Mouse (Mus musculus) hindbrain, embryonic 14.5 days (tissue): Measurements from ENCODE around the gene Aco2. TPM values are rescaled to one million over a fixed set of nuclear protein-coding genes. Genes with fewer than 3 reads are reported as not detected.

ENCODE experiments used
- ATAC-seq: fragments of 200-750 bp; cut with Nextera tagmentation; 2 replicates; pipeline ENCODE4 v1.8.0; 2017; ENCODE audit warnings: moderate number of reproducible peaks, mild to moderate bottlenecking, moderate TSS enrichment, moderate library complexity; ENCODE audit not compliant: low FRiP score
- DNase-seq: peaks from one replicate; pipeline ENCODE4 v3.0.0-alpha.2; 2015; ENCODE audit warnings: low spot score
- H3K27ac ChIP-seq: fragments of 300-500 bp; sonication (generic); 2 replicates; pipeline ENCODE4 v1.5.1; 2014; ENCODE audit warnings: mild to moderate bottlenecking, moderate library complexity
- H3K27me3 ChIP-seq: fragments of 300-500 bp; sonication (generic); 2 replicates; pipeline ENCODE4 v1.6.1; 2014; ENCODE audit warnings: mild to moderate bottlenecking, low read length, mixed read lengths; ENCODE audit not compliant: control insufficient read depth, insufficient read depth
- H3K36me3 ChIP-seq: fragments of 300-500 bp; sonication (generic); replicated peaks from 2 replicates; pipeline ENCODE4 v1.6.1; 2014; ENCODE audit not compliant: control insufficient read depth, insufficient read depth
- H3K4me1 ChIP-seq: fragments of 300-500 bp; sonication (generic); replicated peaks from 2 replicates; pipeline ENCODE4 v1.6.1; 2014; ENCODE audit warnings: antibody characterized with exemption, low read length, mixed read lengths; ENCODE audit not compliant: control insufficient read depth, insufficient read depth
- H3K4me2 ChIP-seq: fragments of 300-500 bp; sonication (generic); replicated peaks from 2 replicates; pipeline ENCODE4 v1.6.1; 2014; ENCODE audit warnings: mild to moderate bottlenecking, moderate library complexity
- H3K4me3 ChIP-seq: fragments of 300-500 bp; sonication (generic); replicated peaks from 2 replicates; pipeline ENCODE4 v1.5.1; 2014; ENCODE audit warnings: mild to moderate bottlenecking, low read length
- H3K9ac ChIP-seq: fragments of 300-500 bp; sonication (generic); 2 replicates; pipeline ENCODE4 v1.6.1; 2014
- H3K9me3 ChIP-seq: fragments of 300-500 bp; sonication (generic); 2 replicates; pipeline ENCODE4 v1.6.1; 2016; ENCODE audit warnings: low read length; ENCODE audit not compliant: control insufficient read depth
- WGBS: fragments of 180-500 bp; shearing (Covaris S2); extraction: QIAGEN DNeasy Blood & Tissue Kit; methylation state at CpG from one replicate; pipeline ENCODE4 v1.1.7; 2014; 5-methylcytosine and 5-hydroxymethylcytosine counted together
- polyA plus RNA-seq: library from polyadenylated mRNA; unstranded; fragments of >200 nt; fragmentation: Nextera tagmentation; extraction: Ambion mirVana; gene quantifications from 2 replicates; pipeline ENCODE4 v1.2.1, GENCODE M21; 2014

The Aco2 gene
- polyA plus RNA-seq, 1 experiment from 2014 or later: 252 TPM

- WGBS: 85% methylated on average over 11 of the region's 11 CpGs
- DNase-seq: no peak
- H3K4me1 ChIP-seq: peaks cover 26% of the 10 kb centered on the region
- H3K4me3 ChIP-seq: peak overlapping the region; percentile 71
- peak overlapping the region; percentile 75 for H3K9ac ChIP-seq
- no peaks in the 10 kb centered on the region for H3K9me3 ChIP-seq
- no peaks in the 10 kb centered on the region for H3K27me3 ChIP-seq
- peak overlapping the region; percentile 76 for H3K4me2 ChIP-seq
- no peak for ATAC-seq
- no peak overlapping the region for H3K27ac ChIP-seq
- H3K36me3 ChIP-seq: no peaks in the 10 kb centered on the region; the same call in 1 of the 2 replicates
These were observed 52.8 kb downstream of the Aco2 start for GRCm38 (mm10) chr15:81924933-81925332.

DNA sequence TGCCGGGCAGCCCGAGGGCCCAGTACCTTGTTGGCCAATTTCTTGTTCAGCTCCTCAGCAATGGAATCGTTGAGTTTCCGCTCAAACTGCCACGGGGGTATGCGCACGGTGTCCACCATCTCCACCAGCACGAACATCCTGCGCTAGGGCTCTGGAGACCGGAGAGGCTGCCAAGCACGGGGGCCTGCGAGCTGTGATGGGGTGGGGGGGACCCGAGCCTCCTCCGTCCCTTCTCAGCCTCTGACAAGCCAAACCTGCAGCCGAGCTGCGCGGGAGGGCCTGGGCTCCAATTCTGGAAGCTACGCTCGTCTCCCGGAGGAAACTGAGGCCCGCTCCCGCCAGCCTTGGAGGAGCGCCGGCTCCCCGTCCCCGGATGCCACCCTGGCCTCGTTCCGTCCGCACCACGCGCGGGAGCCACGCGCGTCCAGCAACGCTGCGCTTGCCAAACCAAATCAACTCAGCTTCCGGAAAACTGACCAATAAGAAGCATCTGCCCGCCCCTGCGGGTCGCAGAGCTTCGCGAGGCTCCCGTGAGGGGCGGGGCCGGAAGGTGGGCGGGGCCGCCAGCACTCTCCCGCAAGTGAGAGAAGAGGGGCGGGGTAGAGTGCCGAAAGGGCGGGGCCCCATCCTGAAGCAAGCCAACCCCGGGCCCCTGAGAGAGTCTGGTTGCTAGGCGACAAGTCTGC, 53.8 kb downstream of the Aco2 start, which contains the start of gene Polr3h:
Gene Polr3h, minus strand, starts transcription at position 481 of the 686 bp plus-strand sequence.
- peak within 1 kb of the TSS; percentile 71 for H3K4me3 ChIP-seq
- peaks cover 26% of the 10 kb centered on the region for H3K4me1 ChIP-seq

GRCm38 (mm10) chr15:81926446-81926822, 54.3 kb downstream of the Aco2 start:
- H3K27ac ChIP-seq: peak overlapping the region; percentile 88
- ATAC-seq: peak; percentile 67; the same call in 1 of the 2 replicates
- peak overlapping the region; percentile 76 for H3K4me2 ChIP-seq
- no peaks in the 10 kb centered on the region; the same call in 1 of the 2 replicates for H3K36me3 ChIP-seq
- peaks cover 26% of the 10 kb centered on the region for H3K4me1 ChIP-seq
- no peaks in the 10 kb centered on the region for H3K9me3 ChIP-seq
- H3K4me3 ChIP-seq: peak overlapping the region; percentile 71
- DNase-seq: no peak
- WGBS: 28% methylated on average over 9 of the region's 9 CpGs
- peak overlapping the region; percentile 30; the same call in 1 of the 2 replicates for H3K9ac ChIP-seq
- no peaks in the 10 kb centered on the region for H3K27me3 ChIP-seq

More for the DNA sequence above, 53.8 kb downstream of the Aco2 start, which contains the start of gene Polr3h:
- Histone ChIP-seq H3K9me3 (no peaks in the 10 kb centered on the region), H3K36me3 (no peaks in the 10 kb centered on the region; the same call in 1 of the 2 replicates), H3K27me3 (no peaks in the 10 kb centered on the region), H3K27ac (peak within 1 kb of the TSS; percentile 88), H3K9ac (peak within 1 kb of the TSS; percentile 75), H3K4me2 (peak within 1 kb of the TSS; percentile 76)
- DNase-seq (peak; percentile 97), ATAC-seq (peak; percentile 96)
- WGBS: under 1% methylated on average over 54 of the region's 54 CpGs

GRCm38 (mm10) chr15:81927741-81928140, 55.6 kb downstream of the Aco2 start:
- ATAC-seq (no peak), DNase-seq (no peak)
- Histone ChIP-seq H3K9me3 (no peaks in the 10 kb centered on the region), H3K9ac (no peak overlapping the region), H3K27me3 (no peaks in the 10 kb centered on the region), H3K4me1 (peaks cover 20% of the 10 kb centered on the region), H3K27ac (peak overlapping the region; percentile 88; the same call in 1 of the 2 replicates), H3K4me3 (no peak overlapping the region), H3K4me2 (no peak overlapping the region), H3K36me3 (no peaks in the 10 kb centered on the region)
- 42% methylated on average over 4 of the region's 4 CpGs for WGBS

DNA sequence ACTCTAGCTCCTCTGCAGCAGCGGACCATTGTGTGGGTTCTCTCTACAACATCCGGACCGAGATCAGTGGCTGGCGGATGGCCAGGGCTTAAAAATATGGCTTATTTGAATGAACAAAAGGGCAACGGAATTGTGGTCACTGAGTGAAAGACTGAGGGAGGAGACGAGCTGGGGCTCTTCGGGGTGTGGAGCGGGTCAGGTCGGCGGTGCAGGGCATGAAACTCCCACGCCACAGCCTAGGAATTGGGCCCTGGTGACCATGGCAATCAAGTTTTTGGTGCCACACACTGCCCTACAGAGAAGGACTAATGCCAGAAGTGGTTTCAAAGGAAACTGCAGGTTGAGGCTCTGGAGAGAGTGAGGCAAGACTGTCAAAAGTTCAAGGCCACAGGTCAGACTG, 56.2 kb downstream of the Aco2 start:
- Histone ChIP-seq H3K9ac (no peak overlapping the region), H3K9me3 (no peaks in the 10 kb centered on the region), H3K4me1 (peaks cover 20% of the 10 kb centered on the region), H3K4me2 (no peak overlapping the region), H3K36me3 (no peaks in the 10 kb centered on the region), H3K27me3 (no peaks in the 10 kb centered on the region), H3K4me3 (no peak overlapping the region), H3K27ac (peak overlapping the region; percentile 88; the same call in 1 of the 2 replicates)
- ATAC-seq (no peak), DNase-seq (no peak)
- WGBS: 32% methylated on average over 11 of the region's 11 CpGs

GRCm38 (mm10) chr15:81932951-81933470, 60.9 kb downstream of the Aco2 start:
- Histone ChIP-seq H3K9me3 (no peaks in the 10 kb centered on the region), H3K36me3 (no peaks in the 10 kb centered on the region), H3K4me2 (no peak overlapping the region), H3K9ac (no peak overlapping the region), H3K27ac (no peak overlapping the region), H3K4me3 (no peak overlapping the region), H3K4me1 (peaks cover under 1% of the 10 kb centered on the region), H3K27me3 (no peaks in the 10 kb centered on the region)
- 35% methylated on average over 12 of the region's 12 CpGs for WGBS
- DNase-seq (no peak), ATAC-seq (no peak)

DNA sequence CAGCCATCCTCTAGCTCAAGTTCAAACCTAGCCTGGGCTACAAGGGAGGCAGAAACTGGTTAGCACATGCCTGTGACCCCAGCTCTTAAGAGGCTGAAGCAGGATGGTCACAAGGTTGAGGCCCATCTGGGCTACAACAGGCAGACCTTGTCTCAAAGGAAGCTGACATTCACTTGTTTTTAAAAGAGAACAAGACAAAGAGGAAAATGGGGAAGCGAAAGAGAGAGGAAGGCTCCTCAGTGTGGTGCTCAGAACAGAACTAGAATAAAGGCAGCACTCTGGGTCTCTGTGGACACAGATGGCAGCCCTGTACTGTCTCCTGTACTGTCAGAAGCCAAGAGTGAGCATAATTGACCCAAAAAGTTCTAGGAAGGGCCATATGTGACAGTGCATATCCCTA, 61.9 kb downstream of the Aco2 start:
- Histone ChIP-seq H3K4me3 (no peak overlapping the region), H3K9me3 (no peaks in the 10 kb centered on the region)

GRCm38 (mm10) chr15:81935869-81936637, 63.9 kb downstream of the Aco2 start:
- Histone ChIP-seq H3K27ac (peak overlapping the region; percentile 90), H3K4me1 (peaks cover 15% of the 10 kb centered on the region), H3K9me3 (no peaks in the 10 kb centered on the region), H3K27me3 (no peaks in the 10 kb centered on the region), H3K36me3 (peaks cover 9% of the 10 kb centered on the region), H3K9ac (peak overlapping the region; percentile 81), H3K4me3 (peak overlapping the region; percentile 58), H3K4me2 (peak overlapping the region; percentile 76)
- DNase-seq (no peak), ATAC-seq (peak; percentile 1; the same call in 1 of the 2 replicates)
- WGBS: 54% methylated on average over 7 of the region's 7 CpGs

More for the DNA sequence above, 61.9 kb downstream of the Aco2 start:
- WGBS: 84% methylated on average over 1 of the region's 1 CpGs
- H3K36me3 ChIP-seq: no peaks in the 10 kb centered on the region
- no peak for DNase-seq
- H3K4me2 ChIP-seq: no peak overlapping the region
- H3K4me1 ChIP-seq: peaks cover 11% of the 10 kb centered on the region
- H3K27me3 ChIP-seq: no peaks in the 10 kb centered on the region
- ATAC-seq: no peak
- no peak overlapping the region for H3K9ac ChIP-seq
- no peak overlapping the region for H3K27ac ChIP-seq

GRCm38 (mm10) chr15:81936679-81937078, 64.6 kb downstream of the Aco2 start, which contains the start of gene Csdc2:
Gene Csdc2, plus strand, starts transcription at chr15:81936759.
- peak within 1 kb of the TSS; percentile 76 for H3K4me2 ChIP-seq
- peaks cover 10% of the 10 kb centered on the region for H3K36me3 ChIP-seq
- peak within 1 kb of the TSS; percentile 90 for H3K27ac ChIP-seq
- H3K4me1 ChIP-seq: peaks cover 15% of the 10 kb centered on the region
- no peaks in the 10 kb centered on the region for H3K27me3 ChIP-seq
- 1% methylated on average over 12 of the region's 12 CpGs for WGBS
- peak within 1 kb of the TSS; percentile 81 for H3K9ac ChIP-seq
- ATAC-seq: peak; percentile 83
- H3K9me3 ChIP-seq: no peaks in the 10 kb centered on the region
- peak within 1 kb of the TSS; percentile 58 for H3K4me3 ChIP-seq
- peak; percentile 78 for DNase-seq
